Mouse (Mus musculus) lung, postnatal 0 days (tissue): ENCODE measurements around the gene Casd1.

ENCODE experiments used
- CTCF ChIP-seq: IDR thresholded peaks from 2 replicates; pipeline ENCODE4 v1.5.1; 2016; ENCODE audit warnings: antibody characterized with exemption, mild to moderate bottlenecking
- EP300 ChIP-seq: IDR thresholded peaks from 2 replicates; pipeline ENCODE4 v1.6.1; 2016; ENCODE audit warnings: antibody characterized with exemption, mild to moderate bottlenecking, control low read depth

GRCm38 (mm10) chr6:4690438-4690837, 89.8 kb downstream of the Casd1 start:
- TF ChIP-seq EP300 (no peak), CTCF (no peak)
